Mouse (Mus musculus) spleen, adult 2 months (tissue): ENCODE measurements around the gene Trp73.

Source experiments
- CTCF ChIP-seq: fragments of 200-500 bp; IDR thresholded peaks from 2 replicates; pipeline ENCODE4 v1.5.1; 2011; ENCODE audit warnings: mild to moderate bottlenecking, inconsistent platforms; ENCODE audit not compliant: insufficient read depth, insufficient read length, insufficient replicate concordance; ENCODE audit errors: extremely low read depth
- POLR2A ChIP-seq: fragments of 200-500 bp; IDR thresholded peaks from 2 replicates; pipeline ENCODE4 v1.6.1; 2011; ENCODE audit warnings: low read depth, low read length, inconsistent platforms

DNA sequence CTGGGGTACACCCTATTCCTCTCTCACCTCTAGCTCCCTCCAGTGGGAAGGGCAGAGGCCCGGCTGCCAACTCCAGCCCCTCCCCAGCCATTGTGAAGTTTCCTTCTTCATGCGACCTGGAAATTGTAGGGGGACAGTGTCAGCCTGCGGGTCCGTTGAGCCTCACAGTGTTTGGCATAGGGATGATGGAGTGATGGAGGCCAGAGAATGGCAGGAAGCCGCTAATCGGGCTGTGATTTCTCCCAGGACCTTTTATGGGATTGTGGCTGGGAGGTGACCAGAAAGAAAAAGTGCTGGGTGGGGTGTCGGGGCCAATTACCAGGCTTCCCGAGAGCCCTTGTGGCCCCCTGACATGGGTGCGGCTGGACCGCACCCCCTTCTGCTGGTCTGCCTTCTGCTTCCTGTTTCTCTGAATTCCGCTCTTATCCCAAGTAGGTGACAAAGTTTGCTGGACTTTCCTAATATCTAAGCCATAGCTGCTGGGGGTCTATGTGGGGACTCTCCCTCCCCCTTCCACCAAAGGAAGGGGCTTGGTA, 46.1 kb upstream of the Trp73 start:
- no peak for TF ChIP-seq CTCF
- no peak for TF ChIP-seq POLR2A
